Mouse (Mus musculus): Measurements from ENCODE around the gene Pate1.

Gene Pate1

DNA sequence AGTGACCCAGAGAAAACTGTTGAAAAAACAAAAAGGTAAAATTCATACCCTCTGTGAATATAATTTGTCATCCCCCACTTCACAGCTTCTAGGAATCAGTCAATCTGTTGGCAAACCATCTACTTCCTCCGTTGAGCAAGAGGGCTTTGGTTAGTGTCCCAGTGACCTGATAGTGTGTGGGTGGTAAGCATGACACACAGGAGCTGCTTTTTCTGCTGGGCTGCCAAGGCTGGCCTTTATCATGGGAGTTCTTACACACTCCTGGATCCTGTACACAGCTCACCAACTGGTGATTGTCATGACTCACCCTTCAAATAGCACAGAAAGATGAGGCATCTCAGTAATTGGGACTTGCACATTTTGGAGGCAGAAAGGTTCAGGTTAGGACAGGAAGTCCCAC, at the start of gene Pate1:
Gene Pate1 (minus strand): TSS at position 378 of the 400 bp plus-strand sequence.
- DNase-seq: no peak

DNA sequence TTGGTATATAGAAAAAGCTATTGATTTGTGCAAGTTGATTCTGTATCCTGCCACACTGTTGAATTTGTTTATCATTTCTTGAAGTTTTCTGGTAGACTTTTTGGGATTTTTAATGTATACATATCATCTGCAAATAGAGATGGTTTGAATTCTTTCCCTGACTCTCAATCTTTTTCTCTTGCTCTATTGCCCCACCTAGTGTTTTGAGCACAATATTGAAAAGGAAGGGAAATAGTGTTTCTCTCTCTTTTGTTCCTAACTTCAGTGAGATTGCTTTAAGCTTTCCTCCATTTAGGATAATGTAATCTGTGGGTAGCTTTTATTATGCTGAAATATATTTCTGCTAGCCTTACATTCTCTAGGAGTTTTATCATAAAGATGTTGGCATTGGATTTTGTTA, 20.1 kb upstream of the Pate1 start:
- no peak for DNase-seq

DNA sequence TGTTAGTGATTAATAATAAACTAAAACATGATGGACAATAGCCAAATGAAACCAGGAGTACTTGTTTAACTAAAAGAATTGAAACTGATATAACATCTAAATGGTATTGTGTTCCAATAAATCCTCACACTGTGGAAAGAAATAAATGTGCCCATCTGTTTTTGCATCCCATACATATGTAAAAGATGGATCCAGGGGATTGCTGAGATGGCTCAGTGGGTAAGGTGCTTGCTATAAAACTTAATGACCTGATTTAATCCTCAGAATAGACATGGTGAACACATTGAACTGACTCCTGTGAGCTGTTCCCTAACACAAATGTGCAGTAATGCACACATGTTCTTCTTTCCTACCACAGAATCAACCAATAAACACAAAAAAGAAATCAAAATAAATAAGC, 4.7 kb upstream of the Pate1 start:
- DNase-seq: no peak

DNA sequence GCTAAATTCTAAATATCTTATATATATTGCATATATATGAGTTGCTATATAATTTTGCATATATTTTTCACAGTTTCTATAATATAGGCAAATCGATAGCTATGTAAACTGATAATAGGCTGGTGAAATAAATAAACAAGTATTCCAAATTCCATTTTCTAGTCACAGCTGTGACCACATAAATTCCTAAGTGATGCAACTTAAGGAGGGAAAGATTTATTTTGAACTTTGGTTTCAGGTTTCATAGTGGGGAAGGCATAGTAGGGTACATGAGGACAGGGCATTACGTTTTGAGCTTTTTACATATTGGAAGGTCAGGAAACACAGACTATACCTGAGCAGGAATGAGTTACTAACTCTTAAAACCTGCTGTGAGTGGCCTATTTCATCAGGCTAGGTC, 13.6 kb downstream of the Pate1 start:
- no peak for DNase-seq

DNA sequence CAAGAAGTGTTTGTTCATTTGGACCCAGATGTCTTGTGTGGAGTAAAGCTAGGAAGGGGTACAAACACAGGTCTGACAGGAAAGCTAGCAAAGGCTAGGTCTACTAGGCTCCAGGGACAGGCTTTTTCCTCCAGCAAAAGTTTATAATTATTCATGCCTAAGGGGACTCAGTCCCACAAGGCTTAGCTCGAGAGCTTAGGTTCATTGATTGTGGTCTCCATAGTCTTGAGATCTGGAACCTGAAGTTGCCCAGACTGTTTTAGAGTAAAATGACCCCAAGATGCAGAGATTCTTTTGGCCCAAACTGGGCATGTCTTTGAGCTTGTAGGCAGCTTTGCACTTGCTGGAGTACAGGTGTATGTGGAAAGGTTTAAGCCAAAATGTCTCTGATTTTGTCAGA, 39.1 kb downstream of the Pate1 start, which contains the start of gene Pate3:
Gene Pate3 (minus strand): TSS at position 101 of the 400 bp plus-strand sequence.
- no peak for DNase-seq

Measured in cerebellum, adult 9-10 months (tissue).